Mouse (Mus musculus): ENCODE data around the gene Olfr1274-ps. TPM values are rescaled to one million over a fixed set of nuclear protein-coding genes. Genes with fewer than 3 reads are reported as not detected.
"Not testable (repeated sequence)": the region's sequence is repeated elsewhere in the genome, so short reads cannot be mapped to it uniquely, and the experiment has no call there.

The Olfr1274-ps gene
- polyA plus RNA-seq, 1 experiment from 2014 or later, result not detected

DNA sequence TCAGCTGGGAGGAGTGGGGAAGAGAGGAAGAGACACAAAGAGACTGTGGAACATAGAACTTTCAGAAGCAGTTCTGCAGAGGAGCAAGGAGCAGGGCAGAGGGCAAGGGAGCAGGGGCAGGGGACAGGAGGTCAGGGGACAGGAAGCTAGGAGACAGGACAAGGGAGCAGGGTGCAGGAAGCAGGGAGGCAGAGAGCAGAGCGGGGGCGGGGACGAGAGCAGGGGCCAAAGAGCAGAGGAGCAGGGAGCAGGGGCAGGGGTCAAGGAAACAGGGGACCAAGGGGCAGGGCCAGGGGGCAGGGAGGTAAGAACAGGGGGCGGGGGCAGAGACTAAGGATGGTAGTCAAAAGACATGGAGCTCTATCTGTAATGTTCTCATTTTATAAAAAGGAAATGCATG lies 43.3 kb downstream of the Olfr1274-ps start:
- not testable (repeated sequence) for H3K36me3 ChIP-seq; H3K4me2 ChIP-seq; H3K9me3 ChIP-seq; H3K4me1 ChIP-seq (replicated peaks); H3K27me3 ChIP-seq; H3K9ac ChIP-seq; ATAC-seq (ENCODE audit: low read depth); H3K27ac ChIP-seq (replicated peaks); H3K4me3 ChIP-seq
- 51% methylated on average over 4 of the region's 4 CpGs for WGBS

DNA sequence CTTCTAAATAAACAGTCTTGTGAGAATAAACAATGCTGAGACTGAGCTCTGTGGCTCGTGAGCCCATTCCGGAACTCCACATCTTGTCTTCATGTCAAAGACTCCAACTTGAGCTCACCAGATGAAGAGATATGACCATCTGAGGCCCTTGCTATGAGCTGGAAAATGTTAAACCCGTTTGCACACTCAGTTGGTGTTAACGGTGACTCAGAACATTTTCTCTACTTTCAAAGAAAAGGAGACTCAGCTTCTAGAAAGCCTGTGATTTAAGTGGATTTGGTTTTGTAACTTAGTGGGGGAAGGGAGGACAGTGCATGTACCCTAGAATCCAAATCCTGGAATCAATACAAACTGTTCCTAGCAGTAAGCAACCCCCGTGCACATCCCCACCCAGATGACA lies 45.3 kb downstream of the Olfr1274-ps start:
- H3K4me2 ChIP-seq, result no peak overlapping the region
- ATAC-seq (ENCODE audit: low read depth), result no peak
- no peak overlapping the region for H3K4me3 ChIP-seq
- no peak overlapping the region for H3K27ac ChIP-seq (replicated peaks)
- peaks cover 7% of the 10 kb centered on the region; the same call in 1 of the 2 replicates for H3K36me3 ChIP-seq
- H3K9me3 ChIP-seq, result no peaks in the 10 kb centered on the region
- no peak overlapping the region for H3K9ac ChIP-seq
- 84% methylated on average over 5 of the region's 5 CpGs for WGBS
- no peaks in the 10 kb centered on the region for H3K27me3 ChIP-seq
- no peaks in the 10 kb centered on the region for H3K4me1 ChIP-seq (replicated peaks)

DNA sequence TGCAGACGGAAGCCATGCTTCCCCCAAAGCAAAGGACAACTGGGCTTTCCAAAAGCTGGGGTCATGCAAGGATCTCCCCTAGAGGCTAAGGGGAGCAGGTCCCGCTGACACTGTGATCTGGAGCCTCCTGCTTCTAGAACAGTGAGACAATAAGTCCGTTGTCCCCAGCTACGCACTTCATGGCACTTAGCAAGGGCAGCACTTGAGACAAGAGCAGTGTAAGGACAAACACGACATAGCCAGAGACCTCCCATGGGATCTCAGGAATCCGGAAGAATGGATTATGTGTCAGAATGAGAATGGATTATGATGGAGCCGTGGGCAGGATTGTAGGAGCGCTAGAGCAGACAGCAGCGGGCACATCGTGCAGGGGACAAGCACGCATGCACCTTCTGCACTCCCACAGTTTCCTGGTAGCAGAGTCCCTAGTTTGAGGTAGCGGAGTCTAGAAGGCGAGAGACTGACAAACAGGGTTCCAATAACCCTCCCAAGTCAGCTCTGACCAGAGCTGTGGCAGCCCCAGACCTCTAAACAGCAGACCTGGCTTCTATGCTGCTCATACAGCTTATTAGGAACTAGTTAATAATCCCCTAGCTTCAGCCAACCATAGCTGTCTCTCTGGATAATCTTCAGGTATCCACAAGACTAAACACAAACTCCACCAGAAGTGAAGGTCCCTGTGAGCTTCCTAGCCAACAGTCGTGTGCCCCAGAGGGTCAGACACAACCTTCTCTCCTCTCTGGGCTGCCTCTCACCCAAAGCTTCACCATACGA lies 50.7 kb downstream of the Olfr1274-ps start:
- Histone ChIP-seq H3K9me3 (no peaks in the 10 kb centered on the region), H3K9ac (no peak overlapping the region), H3K27ac (replicated peaks) (no peak overlapping the region), H3K4me2 (no peak overlapping the region), H3K27me3 (no peaks in the 10 kb centered on the region), H3K4me3 (no peak overlapping the region), H3K4me1 (replicated peaks) (no peaks in the 10 kb centered on the region), H3K36me3 (peaks cover 44% of the 10 kb centered on the region)
- ATAC-seq (ENCODE audit: low read depth), result no peak
- WGBS, result 87% methylated on average over 15 of the region's 15 CpGs

DNA sequence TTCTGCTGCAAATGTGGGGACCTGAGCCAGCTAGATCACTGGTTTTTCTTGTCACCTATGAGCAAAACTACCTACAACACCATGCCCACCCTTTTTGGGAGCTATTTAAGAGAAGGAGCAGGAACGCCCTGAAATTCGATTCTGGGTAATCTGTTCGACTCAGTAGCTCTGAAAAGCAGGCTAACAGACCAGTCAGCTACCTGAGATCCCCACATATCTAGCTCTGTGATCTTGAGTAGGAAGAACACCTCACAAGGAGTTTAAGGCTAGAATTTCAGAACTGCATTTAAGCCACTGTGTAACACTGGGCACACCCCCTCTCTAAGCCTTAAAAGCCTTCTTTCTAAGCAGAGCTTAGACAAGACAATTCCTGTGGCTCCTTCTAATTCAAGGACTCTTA lies 53.9 kb downstream of the Olfr1274-ps start:
- 88% methylated on average over 3 of the region's 3 CpGs for WGBS
- Histone ChIP-seq H3K4me2 (no peak overlapping the region), H3K9ac (no peak overlapping the region), H3K4me3 (no peak overlapping the region), H3K36me3 (peaks cover 62% of the 10 kb centered on the region), H3K9me3 (no peaks in the 10 kb centered on the region), H3K27ac (replicated peaks) (no peak overlapping the region), H3K4me1 (replicated peaks) (no peaks in the 10 kb centered on the region), H3K27me3 (no peaks in the 10 kb centered on the region)
- ATAC-seq (ENCODE audit: low read depth), result no peak

Other genes with a start within 250 kb of the Olfr1274-ps start
- gene Olfr1270, start 245.6 kb upstream of the Olfr1274-ps start, polyA plus RNA-seq (2015; fragmentation: Nextera tagmentation; extraction: Ambion mirVana), result not detected in 2 replicates
- not detected in 2 replicates for gene Olfr1506, start 174.2 kb upstream of the Olfr1274-ps start, polyA plus RNA-seq (2015; fragmentation: Nextera tagmentation; extraction: Ambion mirVana)
- gene Olfr142, start 141.1 kb upstream of the Olfr1274-ps start, polyA plus RNA-seq (2015; fragmentation: Nextera tagmentation; extraction: Ambion mirVana), result not detected in 2 replicates
- not detected in 2 replicates for gene Olfr1271, start 127.7 kb upstream of the Olfr1274-ps start, polyA plus RNA-seq (2015; fragmentation: Nextera tagmentation; extraction: Ambion mirVana)
- gene Olfr1272, start 105.8 kb upstream of the Olfr1274-ps start, polyA plus RNA-seq (2015; fragmentation: Nextera tagmentation; extraction: Ambion mirVana), result not detected in 2 replicates
- gene Gm13769, start 76.5 kb upstream of the Olfr1274-ps start, polyA plus RNA-seq (2015; fragmentation: Nextera tagmentation; extraction: Ambion mirVana), result 0.11 TPM in 1 of 2 replicates, not detected in the other
- 4.2 and 4.4 TPM in 2 replicates for gene Ptprj, start 182.0 kb downstream of the Olfr1274-ps start, polyA plus RNA-seq (2015; fragmentation: Nextera tagmentation; extraction: Ambion mirVana)